In the genomic region with DNA sequence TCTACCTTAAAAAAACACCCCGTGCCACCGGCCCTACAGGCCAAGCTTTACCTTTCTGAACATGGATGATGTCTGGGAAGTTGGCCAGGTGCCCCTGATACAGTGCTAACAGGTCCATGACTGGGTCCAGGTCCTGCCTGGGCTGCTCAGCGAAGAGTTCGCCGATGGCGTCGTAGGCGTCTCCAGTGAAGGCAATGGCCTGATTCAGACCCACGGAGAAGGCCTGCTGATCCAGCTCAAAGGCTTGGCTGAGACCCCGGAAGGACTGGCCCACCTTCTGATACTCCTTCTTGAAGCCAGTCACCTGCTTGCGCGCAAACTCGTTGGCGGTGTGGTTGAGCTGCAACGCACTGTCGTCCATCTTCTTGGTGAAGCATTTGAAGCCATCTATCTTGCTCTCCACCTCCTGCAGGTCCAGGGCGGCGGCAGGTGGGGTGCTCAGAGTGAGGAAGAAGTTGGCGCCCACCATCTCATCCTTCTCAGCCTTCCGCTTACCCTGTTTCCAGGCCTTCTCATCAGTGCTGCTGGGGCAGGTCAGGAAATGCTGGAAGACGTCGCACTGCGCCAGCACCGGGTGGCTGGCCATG, we compare ENCODE assay signal across 8 mouse cellular contexts. TPM values are rescaled to one million over a fixed set of nuclear protein-coding genes. Genes with fewer than 3 reads are reported as not detected.
DNase-seq lines count a peak whose midpoint lies in the region; ATAC-seq and TF ChIP-seq lines count a peak whose summit lies in the region.

No protein-coding gene starts in this region.

- peaks cover 27% of the 10 kb centered on the region for H3K36me3 ChIP-seq in forebrain, embryonic 10.5 days (replicated peaks)
- no peaks in the 10 kb centered on the region; the same call in 1 of the 2 replicates for H3K36me3 ChIP-seq in intestine, postnatal 0 days (ENCODE audit: control insufficient read depth, insufficient read depth)
- H3K36me3 ChIP-seq in midbrain, embryonic 13.5 days: no peaks in the 10 kb centered on the region

- peak overlapping the region; percentile 75 for H3K4me2 ChIP-seq in intestine, postnatal 0 days (replicated peaks; ENCODE audit: low read depth)
- H3K4me2 ChIP-seq in midbrain, embryonic 13.5 days (replicated peaks): peak overlapping the region; percentile 89

- no peak for TF ChIP-seq CTCF in intestine, postnatal 0 days (IDR thresholded peaks at IDR 0.05; ENCODE audit: low read depth)

- 0 out of 2 replicates have a peak, but pooled peaks cover 4% of the 10 kb centered on the region for H3K27me3 ChIP-seq in forebrain, embryonic 10.5 days (ENCODE audit: poor library complexity, severe bottlenecking)
- no peaks in the 10 kb centered on the region for H3K27me3 ChIP-seq in intestine, postnatal 0 days (replicated peaks; ENCODE audit: control insufficient read depth, insufficient read depth, low read length)
- no peaks in the 10 kb centered on the region for H3K27me3 ChIP-seq in midbrain, embryonic 13.5 days

- WGBS in forebrain, embryonic 10.5 days: 76% methylated on average over 24 of the region's 24 CpGs
- WGBS in intestine, postnatal 0 days: 68% methylated on average over 24 of the region's 24 CpGs
- 70% methylated on average over 24 of the region's 24 CpGs for WGBS in midbrain, embryonic 13.5 days

- H3K9ac ChIP-seq in intestine, postnatal 0 days (ENCODE audit: low read depth, low read length): peak overlapping the region; percentile 85
- peak overlapping the region; percentile 90 for H3K9ac ChIP-seq in midbrain, embryonic 13.5 days (replicated peaks)

- ATAC-seq in intestine, postnatal 0 days: no peak
- ATAC-seq in midbrain, embryonic 13.5 days: no peak; the same call in 1 of the 2 replicates

- H3K4me1 ChIP-seq in forebrain, embryonic 10.5 days: peaks cover 65% of the 10 kb centered on the region
- H3K4me1 ChIP-seq in intestine, postnatal 0 days (replicated peaks; ENCODE audit: control insufficient read depth, insufficient read depth, low read length): peaks cover 8% of the 10 kb centered on the region
- H3K4me1 ChIP-seq in midbrain, embryonic 13.5 days (replicated peaks): peaks cover 58% of the 10 kb centered on the region

- DNase-seq in adrenal gland, adult 18-20 months (ENCODE audit: low spot score in 2 of 2): peak; percentile 14 to 28
- DNase-seq in adrenal gland, adult 2 months: no peak
- DNase-seq in A20 (ENCODE audit: low read depth, low spot score): peak; percentile 46
- DNase-seq in forebrain, embryonic 10.5 days (ENCODE audit: extremely low spot score, low spot score): no peak
- no peak for DNase-seq in spleen, postnatal 36 days (ENCODE audit: low spot score in 2 of 2)
- no peak for DNase-seq in frontal cortex, postnatal 36 days (ENCODE audit: low spot score in 2 of 2)

- H3K27ac ChIP-seq in forebrain, embryonic 10.5 days: peak overlapping the region; percentile 96
- 0 out of 2 replicates have a peak overlapping the region, but pooled peaks have one; percentile 24 for H3K27ac ChIP-seq in intestine, postnatal 0 days (ENCODE audit: low read depth, low read length)
- no peak overlapping the region for H3K27ac ChIP-seq in midbrain, embryonic 13.5 days

- H3K9me3 ChIP-seq in forebrain, embryonic 10.5 days: no peaks in the 10 kb centered on the region
- no peaks in the 10 kb centered on the region for H3K9me3 ChIP-seq in intestine, postnatal 0 days (ENCODE audit: control insufficient read depth)
- H3K9me3 ChIP-seq in midbrain, embryonic 13.5 days: no peaks in the 10 kb centered on the region

- peak overlapping the region; percentile 88 for H3K4me3 ChIP-seq in forebrain, embryonic 10.5 days
- peak overlapping the region; percentile 74 for H3K4me3 ChIP-seq in intestine, postnatal 0 days (ENCODE audit: low read depth, low read length)
- H3K4me3 ChIP-seq in midbrain, embryonic 13.5 days (replicated peaks): peak overlapping the region; percentile 86

RNA-seq across cellular contexts. Expression of gene Snx18, which starts 1.5 kb away (rescaled TPM):
- 10 to 100 TPM; 22.3 to 24.9 TPM for total RNA-seq in adrenal gland, adult 18-20 months (2021)
- 10 to 100 TPM; 21.5 to 23.2 TPM for total RNA-seq in adrenal gland, adult 2 months (2021)
- 19.5 and 23.3 TPM in 2 replicates for polyA plus RNA-seq in adrenal gland, adult 2 months (2012; rRNA removed)
- 11.2 and 11.5 TPM in 2 replicates for polyA plus RNA-seq in forebrain, embryonic 10.5 days (2016; fragmentation: Nextera tagmentation; extraction: Ambion mirVana)
- polyA plus RNA-seq in intestine, postnatal 0 days (2015; fragmentation: Nextera tagmentation; extraction: Ambion mirVana): 13.2 and 13.7 TPM in 2 replicates
- polyA plus RNA-seq in midbrain, embryonic 13.5 days (2015; fragmentation: Nextera tagmentation; extraction: Ambion mirVana): 8.0 and 8.6 TPM in 2 replicates

RNA-seq across cellular contexts. Expression of gene Hspb3, which starts 46.6 kb away (rescaled TPM):
- total RNA-seq in adrenal gland, adult 18-20 months (2021): not detected
- not detected for total RNA-seq in adrenal gland, adult 2 months (2021)
- not detected in 2 replicates for polyA plus RNA-seq in adrenal gland, adult 2 months (2012; rRNA removed)
- not detected in 2 replicates for polyA plus RNA-seq in forebrain, embryonic 10.5 days (2016; fragmentation: Nextera tagmentation; extraction: Ambion mirVana)
- polyA plus RNA-seq in intestine, postnatal 0 days (2015; fragmentation: Nextera tagmentation; extraction: Ambion mirVana): 0.25 TPM in 1 of 2 replicates, not detected in the other
- 0.28 TPM in 1 of 2 replicates, not detected in the other for polyA plus RNA-seq in midbrain, embryonic 13.5 days (2015; fragmentation: Nextera tagmentation; extraction: Ambion mirVana)

Comparison
In these comparisons a context has a peak if more than half of its experiments do, and no peak if none do; other contexts are left out.
1. DNase-seq: peak in adrenal gland, adult 18-20 months (2 of 2) and A20 (single experiment); none in adrenal gland, adult 2 months (single experiment), forebrain, embryonic 10.5 days (single experiment), spleen, postnatal 36 days (0 of 2) and frontal cortex, postnatal 36 days (0 of 2).
2. Peak in every context shown above with its lines, with median percentiles within 50 percentile points of each other: H3K4me3 ChIP-seq.